ENCODE assay signal across 25 mouse cellular contexts in the genomic region with DNA sequence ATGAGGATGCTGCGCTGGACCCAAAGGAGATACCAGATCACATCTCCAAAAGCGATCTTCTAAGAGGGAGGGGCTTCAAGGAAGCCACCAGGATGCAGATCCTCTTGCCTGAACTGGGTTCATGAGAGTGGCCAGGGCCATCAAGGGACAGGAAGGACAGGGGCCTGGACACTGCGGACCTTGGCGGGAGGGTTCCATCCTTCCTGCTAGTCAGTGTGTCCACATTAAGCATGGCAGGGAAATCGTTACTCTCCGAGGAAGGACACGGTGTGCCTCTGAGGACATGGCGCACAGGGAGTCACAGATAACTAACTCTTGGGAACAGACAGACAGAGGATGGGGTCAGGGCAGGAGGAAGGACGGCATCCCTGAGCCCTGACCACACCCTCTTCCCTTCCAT. TPM values are rescaled to one million over a fixed set of nuclear protein-coding genes. Genes with fewer than 3 reads are reported as not detected.
A peak's percentile ranks its signal among the peaks of the same experiment; 100 is the strongest.
DNase-seq lines count a peak whose midpoint lies in the region; ATAC-seq lines count a peak whose summit lies in the region.
"Had no signal": no experiment of that assay in that cellular context is flagged by ENCODE, and none has a peak within 500 bp of the region (broad histone marks: within the 10 kb centered on the region; RNA-seq: fewer than 3 reads in every experiment).

No protein-coding gene starts in this region.

- H3K4me2 ChIP-seq in midbrain, embryonic 11.5 days = no peak overlapping the region
- H3K4me2 ChIP-seq in midbrain, embryonic 14.5 days (ENCODE audit: low read length) = no peak overlapping the region
- H3K4me2 ChIP-seq: embryonic facial prominence, embryonic 12.5 days; forebrain, embryonic 12.5 days; hindbrain, embryonic 14.5 days; midbrain, embryonic 13.5 days; neural tube, embryonic 12.5 days had no signal

- H3K27me3 ChIP-seq in midbrain, embryonic 11.5 days (ENCODE audit: control insufficient read depth, insufficient read depth, low read length) = no peaks in the 10 kb centered on the region
- no peaks in the 10 kb centered on the region for H3K27me3 ChIP-seq in midbrain, embryonic 14.5 days (ENCODE audit: control insufficient read depth, insufficient read depth, low read length)
- H3K27me3 ChIP-seq: embryonic facial prominence, embryonic 12.5 days; forebrain, embryonic 12.5 days; midbrain, embryonic 13.5 days; neural tube, embryonic 12.5 days had no signal

- no peak overlapping the region for H3K27ac ChIP-seq in midbrain, embryonic 11.5 days (ENCODE audit: low read depth, low read length)
- H3K27ac ChIP-seq in midbrain, embryonic 14.5 days (replicated peaks; ENCODE audit: low read depth, low read length) = no peak overlapping the region
- H3K27ac ChIP-seq: embryonic facial prominence, embryonic 12.5 days; hindbrain, embryonic 14.5 days; left cerebral cortex, adult 2 months; midbrain, embryonic 13.5 days; neural tube, embryonic 12.5 days had no signal

- no peak overlapping the region for H3K4me3 ChIP-seq in midbrain, embryonic 11.5 days (ENCODE audit: low read depth, low read length)
- no peak overlapping the region for H3K4me3 ChIP-seq in midbrain, embryonic 14.5 days (replicated peaks; ENCODE audit: low read depth, low read length)
- H3K4me3 ChIP-seq: embryonic facial prominence, embryonic 12.5 days; erythroblast, embryonic 14.5 days; forebrain, embryonic 12.5 days; left cerebral cortex, adult 2 months; midbrain, embryonic 13.5 days; neural tube, embryonic 12.5 days had no signal

- no peaks in the 10 kb centered on the region for H3K36me3 ChIP-seq in midbrain, embryonic 11.5 days (ENCODE audit: control insufficient read depth, insufficient read depth, low read length)
- H3K36me3 ChIP-seq in midbrain, embryonic 14.5 days (ENCODE audit: control insufficient read depth, insufficient read depth, low read length) = no peaks in the 10 kb centered on the region
- H3K36me3 ChIP-seq: midbrain, embryonic 13.5 days had no signal

- no peaks in the 10 kb centered on the region for H3K9me3 ChIP-seq in midbrain, embryonic 11.5 days (ENCODE audit: control insufficient read depth, low read length)
- H3K9me3 ChIP-seq in midbrain, embryonic 14.5 days (ENCODE audit: control insufficient read depth, low read length) = no peaks in the 10 kb centered on the region
- H3K9me3 ChIP-seq: embryonic facial prominence, embryonic 12.5 days; forebrain, embryonic 12.5 days; midbrain, embryonic 13.5 days; neural tube, embryonic 12.5 days had no signal

- peak; percentile 61 for DNase-seq in adrenal gland, adult 8-10 months
- no peak for DNase-seq in adrenal gland, postnatal 25 days
- DNase-seq in kidney, adult 8-10 months = peak; percentile 53 to 56
- no peak for DNase-seq in kidney, adult 18-20 months
- DNase-seq in midbrain, embryonic 11.5 days (ENCODE audit: low spot score, missing footprints) = peak; percentile 66
- no peak for DNase-seq in midbrain, embryonic 14.5 days
- DNase-seq in layer of hippocampus, adult 8-10 months (ENCODE audit: low spot score in 2 of 2) = no peak
- DNase-seq: cerebellum, adult 11-12 months; cerebellum, postnatal 10 days; gastrocnemius, postnatal 25 days; lung, postnatal 14 days had no signal

- peaks cover 16% of the 10 kb centered on the region for H3K4me1 ChIP-seq in midbrain, embryonic 11.5 days (ENCODE audit: control insufficient read depth, insufficient read depth, low read length)
- peaks cover 20% of the 10 kb centered on the region for H3K4me1 ChIP-seq in midbrain, embryonic 14.5 days (ENCODE audit: control insufficient read depth, insufficient read depth, low read length)

- no peak for ATAC-seq in midbrain, embryonic 11.5 days (ENCODE audit: low FRiP score)
- ATAC-seq in midbrain, embryonic 14.5 days (ENCODE audit: low FRiP score, low TSS enrichment) = no peak
- ATAC-seq: CD4-positive, CD25-positive, alpha-beta regulatory T cell, adult 4 months; inflammation-experienced regulatory T-cells, adult 6 months; midbrain, embryonic 13.5 days had no signal

- H3K9ac ChIP-seq in midbrain, embryonic 11.5 days (ENCODE audit: low read length) = no peak overlapping the region
- no peak overlapping the region for H3K9ac ChIP-seq in midbrain, embryonic 14.5 days (replicated peaks; ENCODE audit: low read length)
- H3K9ac ChIP-seq: embryonic facial prominence, embryonic 12.5 days; forebrain, embryonic 12.5 days; hindbrain, embryonic 14.5 days; midbrain, embryonic 13.5 days; neural tube, embryonic 12.5 days had no signal

- 89% methylated on average over 9 of the region's 9 CpGs for WGBS in midbrain, embryonic 11.5 days
- over 99% methylated on average over 9 of the region's 9 CpGs for WGBS in midbrain, embryonic 14.5 days

RNA-seq across cellular contexts. Expression of a gene that starts 11.5 kb away (rescaled TPM):
- total RNA-seq in adrenal gland, adult 8-10 months (2022) = not detected
- not detected in 2 replicates for total RNA-seq in adrenal gland, postnatal 25 days (2021)
- 0.05 and 0.07 TPM in 2 replicates for polyA plus RNA-seq in midbrain, embryonic 11.5 days (2014; fragmentation: Nextera tagmentation; extraction: Ambion mirVana)
- polyA plus RNA-seq in midbrain, embryonic 14.5 days (2014; fragmentation: Nextera tagmentation; extraction: Ambion mirVana) = 0.47 and 0.77 TPM in 2 replicates
- 1 to 10 TPM in 3 of 4 experiments, under 1 TPM in 1; 0.77 to 2.8 (median 1.7) TPM for total RNA-seq in layer of hippocampus, adult 8-10 months (2022)
- total RNA-seq: gastrocnemius, postnatal 25 days; megakaryocyte progenitor cell, adult 5-6 weeks had no signal
- polyA plus RNA-seq: erythroblast, embryonic 14.5 days; large intestine, adult 2 months; liver, embryonic 16.5 days; spleen, adult 2 months had no signal

RNA-seq across cellular contexts. Expression of a gene that starts 11.5 kb away (rescaled TPM):
- 10 to 100 TPM; 12.4 to 23.1 (median 17.1) TPM for total RNA-seq in adrenal gland, adult 8-10 months (2022)
- 11.8 and 17.0 TPM in 2 replicates for total RNA-seq in adrenal gland, postnatal 25 days (2021)
- polyA plus RNA-seq in midbrain, embryonic 11.5 days (2014; fragmentation: Nextera tagmentation; extraction: Ambion mirVana) = 11.8 and 13.2 TPM in 2 replicates
- 3.4 and 5.2 TPM in 2 replicates for polyA plus RNA-seq in midbrain, embryonic 14.5 days (2014; fragmentation: Nextera tagmentation; extraction: Ambion mirVana)
- 1 to 10 TPM; 1.3 to 2.6 (median 1.8) TPM for total RNA-seq in layer of hippocampus, adult 8-10 months (2022)

RNA-seq across cellular contexts. Expression of a gene that starts 29.9 kb away (rescaled TPM):
- under 1 TPM in 3 of 4 experiments, not detected in 1; 0.07 to 0.12 (median 0.11) TPM for total RNA-seq in adrenal gland, adult 8-10 months (2022)
- not detected in 2 replicates for total RNA-seq in adrenal gland, postnatal 25 days (2021)
- polyA plus RNA-seq in midbrain, embryonic 11.5 days (2014; fragmentation: Nextera tagmentation; extraction: Ambion mirVana) = 0.14 and 0.20 TPM in 2 replicates
- polyA plus RNA-seq in midbrain, embryonic 14.5 days (2014; fragmentation: Nextera tagmentation; extraction: Ambion mirVana) = 0.47 and 0.89 TPM in 2 replicates
- total RNA-seq in layer of hippocampus, adult 8-10 months (2022) = under 1 TPM; 0.22 to 0.61 (median 0.51) TPM
- total RNA-seq: gastrocnemius, postnatal 25 days; megakaryocyte progenitor cell, adult 5-6 weeks had no signal
- polyA plus RNA-seq: CD4-positive, CD25-positive, alpha-beta regulatory T cell, adult 4 months; embryonic facial prominence, embryonic 12.5 days; erythroblast, embryonic 14.5 days; inflammation-experienced regulatory T-cells, adult 6 months; large intestine, adult 2 months; liver, embryonic 16.5 days; spleen, adult 2 months; urinary bladder, adult 2 months had no signal

RNA-seq across cellular contexts. Expression of a gene that starts 42.3 kb away (rescaled TPM):
- 1 to 10 TPM; 1.0 to 3.4 (median 1.9) TPM for total RNA-seq in adrenal gland, adult 8-10 months (2022)
- total RNA-seq in adrenal gland, postnatal 25 days (2021) = 1.4 and 2.9 TPM in 2 replicates
- 1.4 and 1.8 TPM in 2 replicates for polyA plus RNA-seq in midbrain, embryonic 11.5 days (2014; fragmentation: Nextera tagmentation; extraction: Ambion mirVana)
- polyA plus RNA-seq in midbrain, embryonic 14.5 days (2014; fragmentation: Nextera tagmentation; extraction: Ambion mirVana) = 1.0 and 1.2 TPM in 2 replicates
- total RNA-seq in layer of hippocampus, adult 8-10 months (2022) = 1 to 10 TPM; 2.2 to 4.1 (median 2.9) TPM
- polyA plus RNA-seq: erythroblast, embryonic 14.5 days had no signal

RNA-seq across cellular contexts. Expression of a gene that starts 52.8 kb away (rescaled TPM):
- total RNA-seq in adrenal gland, adult 8-10 months (2022) = 10 to 100 TPM; 63.2 to 81.2 (median 73.3) TPM
- total RNA-seq in adrenal gland, postnatal 25 days (2021) = 143 and 204 TPM in 2 replicates
- polyA plus RNA-seq in midbrain, embryonic 11.5 days (2014; fragmentation: Nextera tagmentation; extraction: Ambion mirVana) = 78.9 and 81.1 TPM in 2 replicates
- 115 and 150 TPM in 2 replicates for polyA plus RNA-seq in midbrain, embryonic 14.5 days (2014; fragmentation: Nextera tagmentation; extraction: Ambion mirVana)
- 10 to 100 TPM; 49.8 to 60.2 (median 56.1) TPM for total RNA-seq in layer of hippocampus, adult 8-10 months (2022)

Comparison
In these comparisons a context has a peak if more than half of its experiments do, and no peak if none do; other contexts are left out.
1. DNase-seq: peak in adrenal gland, adult 8-10 months (single experiment), kidney, adult 8-10 months (2 of 2) and midbrain, embryonic 11.5 days (single experiment); none in adrenal gland, postnatal 25 days (single experiment), kidney, adult 18-20 months (single experiment), midbrain, embryonic 14.5 days (single experiment) and layer of hippocampus, adult 8-10 months (0 of 2).